Mouse (Mus musculus): ENCODE measurements at regions not wholly inside any gene's neighbourhood (a gene's known extent, or its start where the extent isn't known, plus 50 kb on each side); places are given as distances from the start of the nearest gene placed in this dataset.

GRCm38 (mm10) chr8:86125244-86125643 lies 284.5 kb downstream of the Phkb start:
- DNase-seq = no peak

GRCm38 (mm10) chr8:86124655-86125054 lies 283.9 kb downstream of the Phkb start:
- no peak for DNase-seq
